Mouse (Mus musculus) erythroblast, embryonic 14.5 days (primary cell): ENCODE results near the gene Prickle3.

Experiments
- GATA1 ChIP-seq: IDR thresholded peaks from 2 replicates; pipeline ENCODE4 v1.6.1; 2012; ENCODE audit warnings: low read length, inconsistent platforms, mixed read lengths
- TAL1 ChIP-seq: IDR thresholded peaks from 3 replicates; pipeline ENCODE4 v1.6.1; 2012; ENCODE audit warnings: low read length, inconsistent platforms, mixed read lengths

GRCm38 (mm10) chrX:7664791-7665190, 7.7 kb downstream of the Prickle3 start:
- TF ChIP-seq GATA1, result no peak
- TF ChIP-seq TAL1, result no peak
